Mouse (Mus musculus) erythroid progenitor cell, adult 5-6 weeks (primary cell): ENCODE data around the gene Rps25. TPM values are rescaled to one million over a fixed set of nuclear protein-coding genes. Genes with fewer than 3 reads are reported as not detected.
"Not testable (repeated sequence)": the region's sequence is repeated elsewhere in the genome, so short reads cannot be mapped to it uniquely, and the experiment has no call there.

ENCODE experiments used
- ATAC-seq: replicated peaks from 2 replicates; pipeline ENCODE4 v1.8.0; 2016; ENCODE audit warnings: moderate number of reproducible peaks, mild to moderate bottlenecking, moderate TSS enrichment, inconsistent platforms; ENCODE audit not compliant: poor library complexity, low FRiP score, severe bottlenecking
- total RNA-seq, 2 experiments: library from RNA; stranded (forward) in 1 of 2; stranded (reverse) in 1 of 2; fragments of 150-400 nt in 1 of 2; fragments of 186-747, 209-891 nt in 1 of 2; gene quantifications; 2 replicates each; pipeline versions ENCODE4 v1.2.3 to v1.2.4; 2015 to 2017; ENCODE audit warnings: low replicate concordance in 2 of 2

Gene Rps25
- total RNA-seq, 2 experiments from 2014 or later = 327 to 851 TPM

DNA sequence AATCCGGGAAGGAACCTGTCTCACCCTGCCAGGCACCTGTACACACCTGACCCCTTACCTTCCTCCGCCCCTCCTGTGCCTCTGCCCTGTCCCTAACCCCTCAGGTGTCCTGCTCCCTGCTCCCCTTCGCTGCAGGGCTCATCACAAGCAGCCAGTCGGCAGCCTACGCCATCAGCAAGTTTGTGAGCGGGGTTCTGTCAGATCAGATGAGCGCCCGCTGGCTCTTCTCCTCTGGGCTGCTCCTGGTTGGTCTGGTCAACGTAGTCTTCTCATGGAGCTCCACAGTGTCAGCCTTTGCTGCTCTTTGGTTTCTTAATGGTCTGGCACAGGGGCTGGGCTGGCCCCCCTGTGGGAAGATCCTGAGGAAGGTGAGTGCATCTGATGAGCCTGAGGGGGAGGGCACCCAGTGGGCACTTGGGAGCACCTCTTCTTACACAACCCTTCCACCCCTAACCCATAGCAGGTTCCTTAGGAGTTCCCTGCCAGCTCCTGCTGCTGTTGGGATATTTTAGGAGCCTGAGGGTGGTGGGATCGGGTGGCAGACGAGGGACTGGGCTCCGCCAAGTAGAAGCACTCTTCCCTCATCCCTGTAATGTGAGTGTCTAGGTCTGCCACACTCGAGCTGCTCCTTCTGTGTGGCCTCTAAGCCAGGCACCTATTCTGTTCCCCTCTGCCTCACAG is 7.7 kb upstream of the Rps25 start:
- no peak for ATAC-seq

DNA sequence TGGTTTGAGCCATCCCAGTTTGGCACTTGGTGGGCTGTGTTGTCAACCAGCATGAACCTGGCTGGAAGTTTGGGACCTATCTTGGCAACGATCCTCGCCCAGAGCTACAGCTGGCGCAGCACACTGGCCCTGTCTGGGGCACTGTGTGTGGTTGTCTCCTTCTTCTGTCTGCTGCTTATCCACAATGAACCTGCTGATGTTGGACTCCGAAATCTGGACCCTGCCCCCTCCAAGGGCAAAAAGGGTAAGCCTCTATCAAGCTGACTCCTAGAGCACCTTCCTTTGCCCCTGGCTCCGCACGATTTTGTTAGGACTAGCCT is 7.2 kb upstream of the Rps25 start:
- ATAC-seq = no peak

DNA sequence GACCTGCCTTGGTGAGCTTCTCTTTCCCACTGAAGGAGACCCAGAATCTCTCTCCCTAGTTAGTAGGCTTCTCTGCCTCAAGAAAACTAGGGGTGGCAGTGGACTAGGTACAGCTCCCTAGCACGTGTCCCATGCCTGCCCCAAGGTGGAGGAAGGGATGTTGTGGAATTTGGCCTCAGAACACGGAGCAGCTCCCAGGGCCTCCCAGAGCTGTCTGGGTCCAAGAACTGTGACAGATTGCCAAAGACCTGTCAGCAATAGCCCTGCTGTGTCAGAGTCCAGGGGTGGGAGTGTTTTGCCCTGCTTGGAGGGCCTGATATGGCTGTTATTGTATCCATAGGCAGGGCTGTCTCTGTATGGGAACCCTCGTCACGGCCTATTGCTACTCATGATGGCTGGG is 5.9 kb upstream of the Rps25 start:
- no peak for ATAC-seq

DNA sequence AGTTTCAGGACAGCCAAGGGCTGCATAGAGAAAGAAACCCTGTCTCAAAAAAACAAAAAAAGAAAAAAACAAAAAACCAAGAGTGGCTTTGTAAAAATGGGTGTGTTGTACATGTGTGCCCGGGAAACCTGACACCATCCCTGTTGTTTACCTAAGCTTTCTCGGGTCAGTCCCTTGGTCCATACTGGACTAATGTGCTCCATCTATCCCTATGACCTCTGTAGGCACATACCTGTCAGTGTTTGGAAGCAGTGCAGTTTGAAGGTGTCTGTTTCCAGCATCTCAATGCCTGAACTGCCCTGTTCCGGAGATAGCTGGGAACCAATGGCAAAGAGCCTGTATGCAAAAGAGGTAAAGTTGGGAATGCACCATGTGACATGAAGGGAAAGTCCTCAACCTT is 1.9 kb upstream of the Rps25 start:
- ATAC-seq = no peak

DNA sequence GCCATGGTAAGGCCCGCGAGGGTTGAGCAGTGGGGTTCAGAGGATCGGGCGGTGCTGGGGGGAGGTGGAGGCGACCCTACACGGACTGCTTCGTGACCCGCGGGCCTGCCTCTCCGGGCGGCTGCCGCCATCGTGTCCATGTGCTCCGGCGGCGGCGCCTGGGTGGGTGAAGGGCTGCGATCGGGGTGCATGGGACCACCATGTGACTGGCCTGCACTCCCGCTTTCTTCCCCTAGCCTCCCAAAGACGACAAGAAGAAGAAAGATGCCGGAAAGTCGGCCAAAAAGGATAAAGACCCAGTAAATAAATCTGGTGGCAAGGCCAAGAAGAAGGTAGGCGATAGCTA is 786 bp downstream of the Rps25 start:
- peak; percentile 48 for ATAC-seq

DNA sequence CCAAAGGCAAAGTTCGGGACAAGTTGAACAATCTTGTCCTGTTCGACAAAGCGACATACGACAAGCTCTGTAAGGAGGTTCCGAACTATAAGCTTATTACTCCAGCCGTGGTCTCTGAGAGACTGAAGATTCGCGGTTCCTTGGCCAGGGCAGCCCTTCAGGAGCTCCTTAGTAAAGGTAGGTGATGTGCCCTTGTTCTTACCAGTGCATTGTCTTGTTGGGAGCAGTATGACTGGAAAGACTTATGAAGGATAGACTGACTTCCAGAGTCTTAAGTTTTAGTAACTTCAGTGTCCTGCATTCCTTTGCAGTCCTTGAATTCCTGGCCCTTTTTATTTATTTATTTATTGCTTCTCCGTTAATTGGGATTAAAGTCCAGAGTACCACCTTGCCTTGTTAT is 1.8 kb downstream of the Rps25 start:
- ATAC-seq = not testable (repeated sequence)

DNA sequence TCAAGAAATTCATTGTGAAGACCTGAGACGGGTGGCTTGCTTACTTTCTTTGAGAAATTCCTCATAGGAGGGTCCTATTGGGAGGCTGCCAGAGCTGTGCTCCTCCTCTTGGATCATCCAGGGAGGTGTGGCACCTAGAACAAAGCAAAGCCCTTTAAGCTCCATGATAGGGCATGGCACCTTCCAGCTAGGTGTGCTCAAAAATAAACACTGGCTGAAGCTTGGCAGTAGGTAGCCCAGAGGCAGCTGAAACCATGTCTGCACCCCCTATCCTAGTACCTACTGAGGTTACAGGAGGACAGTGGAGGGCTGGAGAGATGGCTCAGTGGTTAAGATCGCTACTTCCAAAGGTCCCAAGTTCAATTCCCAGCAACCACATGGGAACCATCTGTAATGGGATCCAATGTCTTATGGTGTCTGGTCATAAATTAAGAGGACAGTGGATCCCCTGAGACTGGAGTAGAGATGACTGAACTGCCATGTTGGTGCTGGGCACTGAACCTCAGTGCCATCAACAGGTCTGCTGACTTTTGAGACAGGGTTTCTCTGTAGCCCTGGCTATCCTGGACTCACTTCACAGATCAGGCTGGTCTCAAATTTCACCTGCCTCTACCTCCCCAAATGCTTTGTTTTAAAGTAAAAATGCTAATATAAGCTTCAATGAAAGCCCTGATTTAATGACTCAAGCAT is 3.9 kb downstream of the Rps25 start:
- no peak for ATAC-seq

DNA sequence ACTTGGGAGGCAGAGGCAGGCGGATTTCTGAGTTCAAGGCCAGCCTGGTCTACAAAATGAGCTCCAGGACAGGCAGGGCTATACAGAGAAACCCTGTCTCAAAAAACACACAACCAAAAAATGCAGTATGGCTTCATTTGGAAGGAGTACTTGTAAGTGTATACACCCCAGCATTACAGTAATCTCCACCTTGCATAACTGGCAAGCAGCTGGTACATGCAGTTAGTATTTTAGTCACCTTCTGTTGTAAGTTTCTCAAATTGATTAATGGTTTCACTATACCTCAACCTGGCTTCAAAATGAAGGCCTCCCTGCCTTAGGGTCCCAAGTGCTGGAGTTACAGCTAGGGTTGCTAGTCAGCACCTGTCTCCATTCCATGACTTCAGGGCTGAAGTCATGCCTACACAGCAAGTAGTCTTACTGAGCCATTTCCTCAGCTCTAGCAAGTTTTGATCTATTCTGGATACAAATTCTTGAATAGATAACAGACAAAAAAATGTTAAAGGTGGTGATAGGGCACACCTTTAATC is 4.7 kb downstream of the Rps25 start:
- no peak for ATAC-seq

DNA sequence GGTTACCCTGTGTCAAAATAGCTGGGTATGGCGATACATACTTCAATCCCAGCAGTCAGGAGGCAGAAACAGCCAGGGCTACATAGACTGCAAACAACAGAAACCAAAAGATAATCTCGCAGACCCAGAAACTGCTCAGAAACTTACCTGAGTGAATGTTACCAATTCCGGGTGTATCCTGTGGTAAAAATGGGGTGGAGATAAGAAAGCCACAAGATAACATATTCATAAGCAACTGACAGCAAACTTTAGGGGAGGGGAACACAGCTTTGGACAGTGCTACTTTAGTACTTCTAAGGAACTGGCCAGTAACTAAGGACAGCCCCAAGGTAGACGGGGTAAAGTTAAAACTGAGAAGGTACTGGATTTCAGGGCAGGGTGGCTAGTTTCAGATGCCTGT is 5.4 kb downstream of the Rps25 start:
- no peak for ATAC-seq

DNA sequence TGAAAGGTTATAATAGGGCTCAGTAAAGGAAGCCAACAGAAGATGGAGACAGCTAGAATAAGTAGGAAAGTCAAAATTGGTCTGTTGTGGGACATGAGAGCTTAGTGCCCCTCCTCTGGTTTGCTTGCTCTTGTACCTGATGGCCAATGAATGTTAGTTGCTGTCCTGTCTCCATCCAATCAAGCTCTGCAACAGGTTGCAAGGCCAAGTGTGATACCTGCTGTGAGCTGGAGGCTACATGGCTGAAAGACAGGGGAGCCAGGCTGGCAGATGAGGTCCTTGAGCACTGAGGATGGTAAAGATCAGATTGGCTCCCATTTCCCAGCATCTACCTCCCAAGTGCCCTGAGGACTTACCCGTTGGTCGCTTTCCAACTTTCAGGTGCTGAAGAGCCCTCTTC is 5.8 kb downstream of the Rps25 start:
- no peak for ATAC-seq

DNA sequence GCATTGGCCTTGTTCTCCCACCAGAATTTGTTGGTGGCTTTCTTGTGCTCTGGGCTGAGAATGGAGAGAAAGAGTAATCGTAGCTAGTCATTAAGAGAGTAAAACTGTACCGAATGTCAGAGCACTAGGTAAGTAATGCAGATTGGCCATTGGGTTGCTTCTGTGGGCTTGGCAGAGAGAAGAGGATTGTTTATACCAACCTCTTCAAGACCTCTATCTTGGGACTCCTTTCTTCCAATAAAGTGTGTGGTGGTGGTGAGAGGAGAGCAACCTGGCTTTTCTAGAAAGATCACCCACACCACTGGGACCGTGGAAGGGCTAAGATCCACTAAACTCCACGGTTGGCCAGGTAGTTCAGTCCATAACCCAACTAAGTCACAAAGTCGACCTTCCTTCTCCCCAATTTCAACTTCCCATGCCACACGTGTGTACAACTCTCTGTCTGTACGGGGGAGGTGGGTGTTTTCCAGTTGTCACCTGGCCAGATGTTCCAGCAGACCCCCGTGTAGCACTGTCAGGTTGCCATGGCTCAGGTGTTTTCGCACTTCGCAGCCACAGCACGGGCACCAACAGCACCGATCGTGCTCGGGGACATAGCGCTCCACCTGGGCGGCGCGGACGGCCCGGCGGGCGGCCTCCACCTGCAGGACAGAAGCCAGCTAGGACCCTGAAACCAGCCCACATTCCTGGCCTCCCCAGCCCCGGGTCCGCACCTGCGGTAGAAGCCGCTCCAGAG is 10.4 kb downstream of the Rps25 start:
- peak; percentile 72 for ATAC-seq

DNA sequence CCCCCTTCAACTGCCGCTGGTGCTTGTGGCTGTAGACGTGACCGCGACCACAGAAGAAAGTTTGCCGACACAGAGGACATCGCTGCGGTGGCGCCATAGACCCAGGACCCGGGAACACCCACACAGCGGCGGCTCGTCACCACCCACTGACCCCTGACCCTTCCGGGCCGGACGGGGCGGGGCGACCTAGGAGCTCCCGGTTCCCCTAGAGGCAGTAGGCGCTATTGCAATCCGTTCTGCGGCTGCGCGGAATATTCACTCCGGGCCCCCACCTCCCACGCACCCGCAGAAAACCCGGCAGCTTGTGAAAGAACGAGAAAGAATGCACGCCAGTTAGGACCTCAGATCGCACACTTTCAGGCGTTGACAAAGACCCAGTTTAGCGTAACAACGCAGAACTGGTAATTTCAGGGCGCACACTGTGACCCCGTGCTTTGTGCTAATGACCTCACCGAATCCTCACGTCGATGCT is 11.0 kb downstream of the Rps25 start:
- peak; percentile 97 for ATAC-seq

DNA sequence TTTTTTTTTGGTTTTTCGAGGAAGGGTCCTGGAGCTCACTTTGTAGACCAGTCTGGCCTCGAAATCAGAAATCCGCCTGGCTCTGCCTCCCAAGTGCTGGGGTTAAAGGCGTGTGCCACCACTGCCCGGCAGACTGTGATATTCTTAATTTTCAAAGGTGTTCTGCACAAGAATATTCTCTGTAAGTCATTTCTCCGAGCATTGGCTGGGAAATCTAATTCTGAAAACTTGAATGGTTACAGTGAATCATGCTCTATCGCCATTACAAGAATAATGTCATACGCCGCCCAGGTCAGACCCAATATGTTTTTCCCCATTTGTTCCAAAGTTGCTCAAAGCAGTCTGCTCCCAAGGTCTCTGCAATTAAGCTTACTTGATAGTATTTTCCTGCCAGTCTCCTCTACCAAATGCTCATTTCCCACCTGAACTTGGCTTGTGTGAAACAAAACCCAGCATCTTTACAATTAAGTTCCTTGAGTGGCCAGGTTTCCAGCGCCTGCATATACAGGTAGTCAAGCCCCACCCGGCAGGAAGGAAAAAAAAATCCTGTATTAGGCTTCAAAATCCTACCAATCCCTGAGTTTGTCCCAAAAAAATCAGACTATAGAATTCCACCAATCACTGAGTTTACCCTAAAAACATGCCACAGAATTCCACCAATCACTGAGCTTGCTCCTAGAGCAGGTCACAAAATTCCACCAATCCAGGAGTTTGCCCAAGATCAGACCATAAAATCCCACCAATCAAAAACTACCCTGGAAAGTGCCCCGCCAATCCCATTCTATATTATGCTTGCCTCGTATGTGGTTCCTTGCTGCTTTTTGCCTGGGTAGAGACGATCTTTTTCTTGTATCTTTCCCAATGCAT is 11.8 kb downstream of the Rps25 start, which contains the start of gene Ccdc84:
Ccdc84 (minus strand) TSS at position 51 of the 867 bp plus-strand sequence.
- no peak for ATAC-seq

DNA sequence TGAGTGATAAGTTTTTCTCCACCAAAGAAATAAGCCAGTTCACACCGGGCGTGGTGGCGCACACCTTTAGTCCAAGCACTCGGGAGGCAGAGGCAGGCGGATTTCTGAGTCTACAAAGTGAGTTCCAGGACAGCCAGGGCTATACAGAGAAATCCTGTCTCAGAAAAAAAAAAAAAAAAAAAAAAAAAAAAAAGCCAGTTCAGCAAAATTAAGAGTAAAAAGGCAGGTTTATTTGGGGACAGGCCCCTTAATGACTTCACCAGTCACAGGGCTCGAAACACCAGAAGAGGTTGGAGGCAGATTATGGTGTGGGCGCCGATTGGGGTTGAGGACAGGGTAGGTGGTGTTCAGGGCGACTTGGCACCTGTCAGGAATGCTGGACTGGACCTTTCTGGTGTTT is 12.8 kb downstream of the Rps25 start:
- ATAC-seq = not testable (repeated sequence)

DNA sequence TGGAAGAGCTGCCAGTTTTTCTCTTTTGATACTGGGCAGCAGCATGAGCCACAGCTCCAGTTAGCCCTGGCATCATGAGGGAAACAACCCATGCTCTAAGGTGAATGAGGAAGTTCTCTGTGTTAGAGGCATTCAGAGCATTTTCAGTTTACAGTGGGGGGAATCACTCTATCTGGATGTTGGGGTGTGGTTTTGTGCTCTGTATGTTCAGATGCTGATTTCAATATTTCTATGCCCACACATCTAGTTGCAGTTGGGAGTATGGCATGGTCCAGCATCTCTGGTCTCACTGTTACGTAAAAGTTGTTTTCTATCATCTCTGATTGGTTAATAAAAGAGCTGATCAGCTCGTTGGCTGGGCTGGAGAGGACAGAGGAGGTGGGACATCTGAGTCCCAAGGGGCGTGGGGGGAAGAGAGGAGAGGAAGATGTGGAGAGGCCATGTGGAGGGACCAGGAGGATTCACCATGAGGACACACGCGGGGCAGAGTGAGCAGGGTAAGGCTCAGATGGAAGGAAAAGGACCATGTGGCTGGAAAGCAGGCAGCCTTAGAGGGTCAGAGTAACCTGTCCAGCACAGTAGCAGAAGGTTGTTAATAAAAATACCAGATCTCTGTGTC is 13.4 kb downstream of the Rps25 start:
- no peak for ATAC-seq

DNA sequence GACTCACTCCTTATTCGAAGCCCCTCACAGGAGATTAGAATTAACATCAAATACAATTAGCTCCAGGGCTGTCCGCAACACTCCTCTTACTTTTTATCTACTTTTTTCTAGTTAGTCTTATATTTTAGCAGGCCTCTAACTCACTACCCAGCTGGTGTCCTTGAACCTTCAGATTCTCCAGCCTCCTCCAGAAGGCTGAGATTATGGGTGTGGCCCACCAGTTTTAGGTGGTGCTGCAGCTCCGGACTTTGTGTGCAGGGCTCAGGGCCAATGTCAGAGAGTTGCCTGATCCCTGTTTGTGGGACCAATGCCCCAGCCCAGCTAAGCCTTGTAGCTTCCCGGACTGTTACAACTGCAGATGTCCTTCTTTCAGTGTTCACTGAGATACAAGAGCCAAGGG is 16.6 kb downstream of the Rps25 start:
- no peak for ATAC-seq

DNA sequence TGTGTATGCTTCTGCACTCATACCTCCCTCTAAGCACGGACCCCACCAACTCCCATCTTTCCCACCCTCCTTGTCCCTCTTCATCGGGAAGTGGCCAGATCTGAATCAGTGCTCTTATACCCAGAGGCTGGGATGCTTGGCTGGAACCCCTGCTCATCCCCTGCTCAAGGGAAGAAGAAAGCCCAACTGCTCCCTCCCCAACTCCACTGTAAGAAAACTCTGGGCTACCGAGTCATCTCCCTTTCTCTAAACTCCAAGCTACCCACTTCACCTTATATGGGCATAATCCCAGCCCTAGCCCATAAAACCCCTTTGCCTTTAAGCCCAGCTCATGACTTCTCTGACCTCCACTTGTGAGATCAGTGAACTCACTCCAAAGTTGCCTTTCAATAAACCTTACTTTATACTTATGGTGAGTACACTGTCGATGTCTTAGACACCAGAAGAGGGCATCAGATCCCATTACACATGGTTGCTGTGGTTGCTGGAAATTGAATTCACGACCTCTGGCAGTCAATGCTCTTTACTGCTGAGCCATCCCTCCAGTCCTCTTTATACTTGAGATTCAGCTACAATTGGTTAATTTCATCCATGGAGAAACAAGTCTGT is 25.7 kb downstream of the Rps25 start:
- ATAC-seq = no peak

DNA sequence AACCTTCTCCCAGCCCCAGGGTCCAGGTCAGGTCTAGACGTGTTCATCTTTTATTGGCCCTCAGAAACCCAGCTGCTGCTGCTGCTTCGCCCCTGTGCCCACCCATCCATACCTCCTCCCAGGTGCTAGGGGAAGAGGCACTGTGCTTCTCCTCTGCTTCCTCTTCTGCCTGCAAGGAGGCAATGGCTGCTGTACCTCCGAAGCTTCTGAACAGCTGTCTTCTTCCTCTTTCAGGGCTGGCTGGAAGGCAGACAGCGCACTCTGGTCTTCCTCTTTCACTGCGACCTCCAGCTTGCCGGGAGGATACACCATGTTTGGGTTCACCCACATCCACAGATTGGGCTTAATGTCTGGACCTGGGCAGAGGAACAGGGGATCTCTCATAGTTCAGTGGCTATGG is 28.8 kb downstream of the Rps25 start:
- no peak for ATAC-seq

DNA sequence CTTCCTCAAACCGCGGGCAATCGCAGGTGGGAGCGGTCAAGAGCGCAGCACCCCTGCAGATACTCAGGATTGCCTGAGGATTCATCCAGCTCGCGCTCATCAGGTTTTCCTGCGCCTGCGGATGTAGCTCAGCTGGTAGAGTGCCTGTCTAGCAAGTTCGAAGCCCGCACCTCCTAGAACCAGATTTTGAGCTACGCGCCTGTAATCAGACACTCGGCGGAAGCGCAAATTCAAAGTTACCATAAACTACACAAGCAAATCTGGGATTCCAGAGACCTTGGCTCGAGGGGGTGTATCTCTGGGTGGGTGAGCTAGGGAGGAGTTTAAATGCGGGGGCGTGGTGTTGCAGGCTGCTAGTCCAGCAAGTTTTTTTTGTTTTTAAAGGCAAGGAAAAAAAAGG is 34.0 kb downstream of the Rps25 start, which contains the start of gene Foxr1:
Foxr1 (minus strand) TSS at position 176 of the 400 bp plus-strand sequence.
- no peak for ATAC-seq
